Mouse (Mus musculus): ENCODE measurements around the gene Gm20498. TPM values are rescaled to one million over a fixed set of nuclear protein-coding genes. Genes with fewer than 3 reads are reported as not detected.
"Not testable (repeated sequence)": the region's sequence is repeated elsewhere in the genome, so short reads cannot be mapped to it uniquely, and the experiment has no call there.

The Gm20498 gene
- polyA plus RNA-seq, 1 experiment = 26.8 TPM

DNA sequence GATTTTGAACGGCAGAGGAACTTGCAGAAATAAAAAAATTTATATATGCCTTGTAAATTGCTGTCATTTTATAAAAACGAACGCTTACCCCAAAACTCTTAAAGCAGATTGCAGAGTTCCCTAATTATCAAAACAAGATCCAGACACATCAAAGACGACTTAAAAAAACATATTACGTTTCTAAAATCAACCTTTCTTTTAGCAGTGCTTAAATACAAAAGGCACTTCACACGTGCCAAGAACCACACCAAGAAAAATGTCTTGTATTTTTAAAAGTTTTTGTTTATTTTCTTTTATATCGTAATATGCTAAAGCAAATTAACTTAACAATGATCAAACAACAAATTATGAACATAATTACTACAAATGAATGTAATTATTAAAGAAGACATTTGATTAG, 48.5 kb downstream of the Gm20498 start:
- Histone ChIP-seq H3K9ac (ENCODE audit: low read depth, poor library complexity, severe bottlenecking) (peak overlapping the region; percentile 18), H3K9me3 (replicated peaks; ENCODE audit: control insufficient read depth, insufficient read depth, low read length, poor library complexity, severe bottlenecking) (no peaks in the 10 kb centered on the region), H3K27ac (ENCODE audit: insufficient read depth, low read length) (no peak overlapping the region)

DNA sequence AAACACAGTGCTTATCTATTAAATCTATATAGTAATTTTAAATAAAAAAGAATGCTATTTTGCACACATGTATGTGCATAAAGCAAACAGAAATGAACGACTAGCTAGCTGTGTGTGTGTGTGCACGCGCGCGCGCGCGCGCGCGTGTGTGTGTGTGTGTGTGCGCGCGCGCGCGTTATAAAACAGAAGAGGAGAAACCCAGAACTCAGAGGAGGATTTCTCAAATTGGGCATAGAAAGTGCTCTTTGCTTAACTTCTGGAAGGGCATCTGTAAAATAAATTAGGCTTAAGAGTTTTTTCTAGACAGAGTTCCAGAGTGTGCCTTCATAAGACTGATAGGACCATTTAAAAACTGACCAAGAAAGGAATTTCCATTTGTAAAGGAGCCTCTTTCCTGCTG, 49.0 kb downstream of the Gm20498 start:
- TF ChIP-seq POLR2A (IDR thresholded peaks at IDR 0.05; ENCODE audit: insufficient read depth, low read length) = no peak
- TF ChIP-seq EP300 (IDR thresholded peaks at IDR 0.05; ENCODE audit: insufficient read depth, low read depth, low read length) = no peak
- no peak for TF ChIP-seq CTCF (IDR thresholded peaks at IDR 0.05; ENCODE audit: low read depth, low read length)
- Histone ChIP-seq H3K9ac (ENCODE audit: low read depth, poor library complexity, severe bottlenecking) (peak overlapping the region; percentile 18; the same call in 1 of the 2 replicates), H3K36me3 (ENCODE audit: control insufficient read depth, insufficient read depth, low read length, poor library complexity, severe bottlenecking) (no peaks in the 10 kb centered on the region), H3K4me3 (ENCODE audit: low read depth, low read length) (peak overlapping the region; percentile 14; the same call in 1 of the 2 replicates), H3K27me3 (ENCODE audit: control insufficient read depth, insufficient read depth, low read length, poor library complexity, severe bottlenecking) (no peaks in the 10 kb centered on the region), H3K27ac (ENCODE audit: insufficient read depth, low read length) (no peak overlapping the region), H3K9me3 (replicated peaks; ENCODE audit: control insufficient read depth, insufficient read depth, low read length, poor library complexity, severe bottlenecking) (no peaks in the 10 kb centered on the region), H3K4me1 (ENCODE audit: control insufficient read depth, insufficient read depth, low read length) (no peaks in the 10 kb centered on the region)

More for the DNA sequence above, 48.5 kb downstream of the Gm20498 start:
- Histone ChIP-seq H3K4me3 (ENCODE audit: low read depth, low read length) (peak overlapping the region; percentile 72), H3K36me3 (ENCODE audit: control insufficient read depth, insufficient read depth, low read length, poor library complexity, severe bottlenecking) (no peaks in the 10 kb centered on the region), H3K27me3 (ENCODE audit: control insufficient read depth, insufficient read depth, low read length, poor library complexity, severe bottlenecking) (no peaks in the 10 kb centered on the region), H3K4me1 (ENCODE audit: control insufficient read depth, insufficient read depth, low read length) (no peaks in the 10 kb centered on the region)
- TF ChIP-seq EP300 (IDR thresholded peaks at IDR 0.05; ENCODE audit: insufficient read depth, low read depth, low read length) (no peak), CTCF (IDR thresholded peaks at IDR 0.05; ENCODE audit: low read depth, low read length) (no peak), POLR2A (IDR thresholded peaks at IDR 0.05; ENCODE audit: insufficient read depth, low read length) (no peak)

DNA sequence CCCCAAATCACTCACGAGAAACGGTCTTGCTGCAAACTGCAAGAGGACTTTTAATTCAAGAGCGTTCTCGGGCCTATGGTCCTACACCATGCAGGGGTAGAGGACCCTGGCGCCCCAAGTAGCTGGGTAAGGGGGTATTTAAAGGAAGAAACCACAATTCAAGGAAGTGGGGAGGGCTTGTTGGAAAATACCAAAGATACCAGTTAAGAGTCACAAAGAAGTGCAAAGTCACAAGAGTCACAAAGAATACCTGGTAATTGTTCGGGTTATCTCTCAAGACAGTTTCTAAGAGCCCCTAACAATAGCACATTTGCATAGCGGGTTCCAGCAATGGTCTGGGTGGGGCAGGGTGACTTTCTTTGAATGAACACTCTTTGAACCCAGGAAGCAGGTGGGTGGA, 73.7 kb downstream of the Gm20498 start:
- peaks cover 46% of the 10 kb centered on the region for H3K9me3 ChIP-seq (replicated peaks; ENCODE audit: control insufficient read depth, insufficient read depth, low read length, poor library complexity, severe bottlenecking)
- not testable (repeated sequence) for H3K4me3 ChIP-seq (ENCODE audit: low read depth, low read length); H3K27ac ChIP-seq (ENCODE audit: insufficient read depth, low read length); H3K27me3 ChIP-seq (ENCODE audit: control insufficient read depth, insufficient read depth, low read length, poor library complexity, severe bottlenecking); H3K4me1 ChIP-seq (ENCODE audit: control insufficient read depth, insufficient read depth, low read length); H3K9ac ChIP-seq (ENCODE audit: low read depth, poor library complexity, severe bottlenecking); H3K36me3 ChIP-seq (ENCODE audit: control insufficient read depth, insufficient read depth, low read length, poor library complexity, severe bottlenecking)

DNA sequence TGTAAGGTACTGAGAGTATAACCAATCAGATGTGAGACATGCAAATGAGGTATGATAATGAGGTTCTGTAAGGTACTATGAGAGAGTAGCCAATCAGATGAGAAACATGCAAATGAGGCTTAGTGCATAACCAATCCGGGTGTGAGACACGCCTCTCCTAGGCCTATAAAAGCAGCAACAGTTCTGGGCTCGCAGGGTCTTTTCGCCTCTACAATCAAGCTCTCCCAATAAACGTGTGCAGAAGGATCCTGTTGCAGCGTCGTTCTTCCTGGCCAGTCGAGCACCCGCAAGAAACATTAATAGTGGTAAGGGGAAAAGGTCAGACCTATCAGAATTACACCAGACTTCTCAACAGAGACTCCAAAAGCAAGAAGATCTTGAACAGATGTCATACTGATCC, 93.7 kb downstream of the Gm20498 start:
- H3K27ac ChIP-seq (ENCODE audit: insufficient read depth, low read length); H3K9me3 ChIP-seq (replicated peaks; ENCODE audit: control insufficient read depth, insufficient read depth, low read length, poor library complexity, severe bottlenecking); H3K4me1 ChIP-seq (ENCODE audit: control insufficient read depth, insufficient read depth, low read length); H3K36me3 ChIP-seq (ENCODE audit: control insufficient read depth, insufficient read depth, low read length, poor library complexity, severe bottlenecking); H3K4me3 ChIP-seq (ENCODE audit: low read depth, low read length); H3K9ac ChIP-seq (ENCODE audit: low read depth, poor library complexity, severe bottlenecking); H3K27me3 ChIP-seq (ENCODE audit: control insufficient read depth, insufficient read depth, low read length, poor library complexity, severe bottlenecking): not testable (repeated sequence)

DNA sequence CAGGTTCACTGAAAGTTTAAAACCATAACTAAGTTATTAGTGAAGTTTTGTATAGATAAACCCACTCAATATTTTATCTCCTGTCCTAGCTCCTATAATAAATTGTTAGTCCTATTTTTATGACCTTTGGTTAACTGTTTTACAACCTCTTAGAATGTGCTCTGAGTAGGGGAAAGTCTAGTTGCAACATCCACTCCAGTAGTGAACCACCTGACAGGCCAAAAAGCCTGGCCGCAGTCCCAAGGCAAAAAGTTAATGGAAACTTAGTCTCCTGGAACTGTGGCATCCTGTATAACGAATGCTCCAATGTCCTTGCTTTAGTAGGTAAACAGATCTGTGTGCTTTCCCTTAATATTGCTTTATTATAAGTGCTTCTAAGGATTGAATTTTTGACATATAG, 97.9 kb downstream of the Gm20498 start:
- not testable (repeated sequence) for H3K27ac ChIP-seq (ENCODE audit: insufficient read depth, low read length); H3K27me3 ChIP-seq (ENCODE audit: control insufficient read depth, insufficient read depth, low read length, poor library complexity, severe bottlenecking); H3K9ac ChIP-seq (ENCODE audit: low read depth, poor library complexity, severe bottlenecking); H3K4me3 ChIP-seq (ENCODE audit: low read depth, low read length); H3K4me1 ChIP-seq (ENCODE audit: control insufficient read depth, insufficient read depth, low read length); H3K36me3 ChIP-seq (ENCODE audit: control insufficient read depth, insufficient read depth, low read length, poor library complexity, severe bottlenecking)
- peaks cover 11% of the 10 kb centered on the region for H3K9me3 ChIP-seq (replicated peaks; ENCODE audit: control insufficient read depth, insufficient read depth, low read length, poor library complexity, severe bottlenecking)

DNA sequence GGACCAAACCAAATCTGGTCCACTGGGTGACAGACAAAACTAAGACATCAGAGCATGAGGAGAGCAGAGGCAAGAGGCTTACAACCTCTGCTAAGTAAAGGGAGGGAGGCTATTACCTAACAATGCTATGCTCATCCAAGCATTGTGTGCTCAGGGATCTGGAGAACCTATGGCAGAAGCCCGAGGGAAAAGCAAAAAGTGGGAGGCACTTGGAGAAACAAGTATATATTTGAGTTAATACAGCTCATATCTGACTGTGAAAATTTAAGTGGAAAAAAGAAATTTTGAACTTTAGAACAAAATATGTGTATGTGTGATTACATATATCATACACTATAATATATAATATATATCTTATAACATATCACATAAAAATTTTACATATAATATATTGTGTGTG, 110.9 kb downstream of the Gm20498 start, which contains the start of gene Adam4:
TSS of gene Adam4 (minus strand) at position 101 of the 400 bp plus-strand sequence.
- no peaks in the 10 kb centered on the region for H3K4me1 ChIP-seq (ENCODE audit: control insufficient read depth, insufficient read depth, low read length)
- no peaks in the 10 kb centered on the region; the same call in 1 of the 2 replicates for H3K36me3 ChIP-seq (ENCODE audit: control insufficient read depth, insufficient read depth, low read length, poor library complexity, severe bottlenecking)
- H3K4me3 ChIP-seq (ENCODE audit: low read depth, low read length) = no peak within 1 kb of the TSS
- no peak for TF ChIP-seq EP300 (IDR thresholded peaks at IDR 0.05; ENCODE audit: insufficient read depth, low read depth, low read length)
- TF ChIP-seq CTCF (IDR thresholded peaks at IDR 0.05; ENCODE audit: low read depth, low read length) = no peak
- TF ChIP-seq POLR2A (IDR thresholded peaks at IDR 0.05; ENCODE audit: insufficient read depth, low read length) = no peak
- no peaks in the 10 kb centered on the region for H3K27me3 ChIP-seq (ENCODE audit: control insufficient read depth, insufficient read depth, low read length, poor library complexity, severe bottlenecking)
- H3K27ac ChIP-seq (ENCODE audit: insufficient read depth, low read length) = no peak within 1 kb of the TSS
- H3K9me3 ChIP-seq (replicated peaks; ENCODE audit: control insufficient read depth, insufficient read depth, low read length, poor library complexity, severe bottlenecking) = peaks cover 30% of the 10 kb centered on the region
- H3K9ac ChIP-seq (ENCODE audit: low read depth, poor library complexity, severe bottlenecking) = no peak within 1 kb of the TSS

DNA sequence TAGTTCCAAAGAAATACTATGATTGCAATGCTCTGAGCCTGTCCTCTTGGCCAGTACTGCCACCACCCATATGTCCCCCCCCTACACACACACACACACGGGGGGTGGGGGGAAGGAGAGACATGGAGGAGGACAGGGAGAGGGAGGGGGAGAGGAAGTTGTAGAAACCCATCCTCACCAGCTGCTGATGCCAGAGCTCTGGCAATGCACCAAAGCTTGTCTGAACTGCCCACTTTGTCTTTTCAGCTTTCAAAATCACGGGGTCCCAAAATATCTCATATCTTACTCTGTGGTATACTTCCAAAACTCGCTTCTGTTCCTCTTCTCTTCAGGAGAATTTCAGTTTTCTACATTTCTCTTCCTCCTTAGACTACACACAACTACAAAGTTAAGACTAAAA, 119.5 kb downstream of the Gm20498 start:
- Histone ChIP-seq H3K9me3 (replicated peaks; ENCODE audit: control insufficient read depth, insufficient read depth, low read length, poor library complexity, severe bottlenecking) (no peaks in the 10 kb centered on the region), H3K27ac (ENCODE audit: insufficient read depth, low read length) (no peak overlapping the region), H3K9ac (ENCODE audit: low read depth, poor library complexity, severe bottlenecking) (no peak overlapping the region), H3K36me3 (ENCODE audit: control insufficient read depth, insufficient read depth, low read length, poor library complexity, severe bottlenecking) (no peaks in the 10 kb centered on the region), H3K4me3 (ENCODE audit: low read depth, low read length) (no peak overlapping the region), H3K4me1 (ENCODE audit: control insufficient read depth, insufficient read depth, low read length) (no peaks in the 10 kb centered on the region), H3K27me3 (ENCODE audit: control insufficient read depth, insufficient read depth, low read length, poor library complexity, severe bottlenecking) (no peaks in the 10 kb centered on the region)
- TF ChIP-seq CTCF (IDR thresholded peaks at IDR 0.05; ENCODE audit: low read depth, low read length) = no peak
- no peak for TF ChIP-seq EP300 (IDR thresholded peaks at IDR 0.05; ENCODE audit: insufficient read depth, low read depth, low read length)
- TF ChIP-seq POLR2A (IDR thresholded peaks at IDR 0.05; ENCODE audit: insufficient read depth, low read length) = no peak

Data from ES-Bruce4 (cell line).